Mouse (Mus musculus): ENCODE results near the gene Shtn1. TPM values are rescaled to one million over a fixed set of nuclear protein-coding genes. Genes with fewer than 3 reads are reported as not detected.

Gene Shtn1
- polyA plus RNA-seq, 1 experiment from 2014 or later = 0.53 TPM

Other genes with a start within 250 kb of the Shtn1 start
- gene Eno4, start 132.7 kb downstream of the Shtn1 start, polyA plus RNA-seq (2015; fragmentation: Nextera tagmentation; extraction: Ambion mirVana) = not detected in 2 replicates
- gene Hspa12a, start 132.4 kb downstream of the Shtn1 start, polyA plus RNA-seq (2015; fragmentation: Nextera tagmentation; extraction: Ambion mirVana) = 0.33 and 0.39 TPM in 2 replicates
- not detected in 2 replicates for gene Vax1, start 94.0 kb upstream of the Shtn1 start, polyA plus RNA-seq (2015; fragmentation: Nextera tagmentation; extraction: Ambion mirVana)
- not detected in 2 replicates for gene Kcnk18, start 143.1 kb upstream of the Shtn1 start, polyA plus RNA-seq (2015; fragmentation: Nextera tagmentation; extraction: Ambion mirVana)
- 2.8 and 3.0 TPM in 2 replicates for gene Slc18a2, start 184.8 kb upstream of the Shtn1 start, polyA plus RNA-seq (2015; fragmentation: Nextera tagmentation; extraction: Ambion mirVana)
- gene Rps12-ps3, start 246.2 kb upstream of the Shtn1 start, polyA plus RNA-seq (2015; fragmentation: Nextera tagmentation; extraction: Ambion mirVana) = 13.3 TPM in 1 of 2 replicates, not detected in the other

All from liver, embryonic 15.5 days (tissue).